Mouse (Mus musculus) forebrain, embryonic 12.5 days (tissue): ENCODE measurements around the gene Pou2f1. TPM values are rescaled to one million over a fixed set of nuclear protein-coding genes. Genes with fewer than 3 reads are reported as not detected.

ENCODE experiments used
- ATAC-seq: fragments of 200-750 bp; cut with Nextera tagmentation; 2 replicates; pipeline ENCODE4 v1.8.0; 2017; ENCODE audit warnings: moderate TSS enrichment; ENCODE audit not compliant: low FRiP score
- H3K27ac ChIP-seq: fragments of 300-500 bp; sonication (generic); 2 replicates; pipeline ENCODE4 v1.5.1; 2016; ENCODE audit warnings: mild to moderate bottlenecking
- H3K27me3 ChIP-seq: fragments of 300-500 bp; sonication (generic); 2 replicates; pipeline ENCODE4 v1.6.1; 2016; ENCODE audit warnings: mild to moderate bottlenecking
- H3K36me3 ChIP-seq: fragments of 300-500 bp; sonication (generic); replicated peaks from 2 replicates; pipeline ENCODE4 v1.6.1; 2016; ENCODE audit warnings: mild to moderate bottlenecking
- H3K4me1 ChIP-seq: fragments of 300-500 bp; sonication (generic); 2 replicates; pipeline ENCODE4 v1.6.1; 2016
- H3K4me2 ChIP-seq: fragments of 300-500 bp; sonication (generic); 2 replicates; pipeline ENCODE4 v1.6.1; 2016; ENCODE audit warnings: mild to moderate bottlenecking, moderate library complexity
- H3K4me3 ChIP-seq: fragments of 300-500 bp; sonication (generic); replicated peaks from 2 replicates; pipeline ENCODE4 v1.5.1; 2016; ENCODE audit warnings: mild to moderate bottlenecking
- H3K9ac ChIP-seq: fragments of 300-500 bp; sonication (generic); 2 replicates; pipeline ENCODE4 v1.6.1; 2016; ENCODE audit warnings: mild to moderate bottlenecking
- H3K9me3 ChIP-seq: fragments of 300-500 bp; sonication (generic); 2 replicates; pipeline ENCODE4 v1.6.1; 2016
- WGBS: fragments of 180-500 bp; shearing (Covaris S2); methylation state at CpG from one replicate; pipeline ENCODE4 v1.1.7; 2016; 5-methylcytosine and 5-hydroxymethylcytosine counted together
- polyA plus RNA-seq: library from polyadenylated mRNA; unstranded; fragments of >200 nt; fragmentation: Nextera tagmentation; extraction: Ambion mirVana; gene quantifications from 2 replicates; pipeline ENCODE4 v1.2.1, GENCODE M21; 2016

Pou2f1 gene
- polyA plus RNA-seq, 1 experiment from 2014 or later: 27.8 TPM

GRCm38 (mm10) chr1:165930510-165930909, 72.0 kb downstream of the Pou2f1 start:
- WGBS: 82% methylated on average over 3 of the region's 3 CpGs
- no peak overlapping the region for H3K27ac ChIP-seq

GRCm38 (mm10) chr1:165927507-165928279, 74.8 kb downstream of the Pou2f1 start:
- no peak for ATAC-seq
- no peak overlapping the region for H3K4me3 ChIP-seq
- 91% methylated on average over 7 of the region's 7 CpGs for WGBS
- no peaks in the 10 kb centered on the region for H3K27me3 ChIP-seq
- H3K4me2 ChIP-seq: no peak overlapping the region
- no peaks in the 10 kb centered on the region for H3K36me3 ChIP-seq
- no peaks in the 10 kb centered on the region; the same call in 1 of the 2 replicates for H3K4me1 ChIP-seq
- no peak overlapping the region for H3K27ac ChIP-seq
- H3K9me3 ChIP-seq: no peaks in the 10 kb centered on the region
- no peak overlapping the region for H3K9ac ChIP-seq

More at GRCm38 (mm10) chr1:165930510-165930909, 72.0 kb downstream of the Pou2f1 start:
- peaks cover 15% of the 10 kb centered on the region for H3K4me1 ChIP-seq
- ATAC-seq: no peak
- H3K4me3 ChIP-seq: no peak overlapping the region
- H3K4me2 ChIP-seq: no peak overlapping the region
- H3K9me3 ChIP-seq: no peaks in the 10 kb centered on the region
- H3K9ac ChIP-seq: no peak overlapping the region
- H3K27me3 ChIP-seq: no peaks in the 10 kb centered on the region
- no peaks in the 10 kb centered on the region for H3K36me3 ChIP-seq

- WGBS: 89% methylated on average over 2 of the region's 2 CpGs
- no peak for ATAC-seq
These were observed 77.3 kb downstream of the Pou2f1 start for GRCm38 (mm10) chr1:165925207-165925606.

GRCm38 (mm10) chr1:165922488-165922887, 80.0 kb downstream of the Pou2f1 start:
- Histone ChIP-seq H3K9ac (no peak overlapping the region), H3K4me1 (no peaks in the 10 kb centered on the region), H3K4me3 (no peak overlapping the region), H3K27ac (no peak overlapping the region), H3K4me2 (no peak overlapping the region), H3K27me3 (no peaks in the 10 kb centered on the region), H3K36me3 (peaks cover 5% of the 10 kb centered on the region; the same call in 1 of the 2 replicates), H3K9me3 (no peaks in the 10 kb centered on the region)
- WGBS: 87% methylated on average over 1 of the region's 1 CpGs
- ATAC-seq: no peak

More at GRCm38 (mm10) chr1:165925207-165925606, 77.3 kb downstream of the Pou2f1 start:
- H3K36me3 ChIP-seq: no peaks in the 10 kb centered on the region
- no peaks in the 10 kb centered on the region for H3K4me1 ChIP-seq
- H3K4me2 ChIP-seq: no peak overlapping the region
- H3K27ac ChIP-seq: no peak overlapping the region
- no peak overlapping the region for H3K4me3 ChIP-seq
- H3K9me3 ChIP-seq: no peaks in the 10 kb centered on the region
- H3K27me3 ChIP-seq: no peaks in the 10 kb centered on the region
- H3K9ac ChIP-seq: no peak overlapping the region

- Histone ChIP-seq H3K4me2 (no peak overlapping the region), H3K4me3 (no peak overlapping the region), H3K27me3 (no peaks in the 10 kb centered on the region), H3K27ac (no peak overlapping the region), H3K36me3 (peaks cover 14% of the 10 kb centered on the region), H3K9ac (no peak overlapping the region), H3K9me3 (no peaks in the 10 kb centered on the region), H3K4me1 (no peaks in the 10 kb centered on the region)
- 77% methylated on average over 3 of the region's 3 CpGs for WGBS
- no peak for ATAC-seq
These were observed 81.5 kb downstream of the Pou2f1 start for GRCm38 (mm10) chr1:165921026-165921425.

- Histone ChIP-seq H3K4me3 (no peak overlapping the region), H3K4me2 (0 out of 2 replicates have a peak overlapping the region, but pooled peaks have one; percentile 6), H3K4me1 (peaks cover 7% of the 10 kb centered on the region), H3K27ac (no peak overlapping the region), H3K9me3 (no peaks in the 10 kb centered on the region), H3K27me3 (no peaks in the 10 kb centered on the region), H3K36me3 (peaks cover 28% of the 10 kb centered on the region), H3K9ac (no peak overlapping the region)
- peak; percentile 24; the same call in 1 of the 2 replicates for ATAC-seq
- WGBS: 44% methylated on average over 2 of the region's 2 CpGs
These were observed 88.1 kb downstream of the Pou2f1 start for GRCm38 (mm10) chr1:165914416-165914801.

- ATAC-seq: peak; percentile 72; the same call in 1 of the 2 replicates
- Histone ChIP-seq H3K9me3 (no peaks in the 10 kb centered on the region), H3K4me1 (peaks cover 7% of the 10 kb centered on the region), H3K9ac (no peak overlapping the region), H3K27ac (no peak overlapping the region), H3K4me2 (no peak overlapping the region), H3K36me3 (peaks cover 32% of the 10 kb centered on the region), H3K27me3 (no peaks in the 10 kb centered on the region), H3K4me3 (no peak overlapping the region)
- 47% methylated on average over 2 of the region's 2 CpGs for WGBS
These were observed 88.6 kb downstream of the Pou2f1 start for GRCm38 (mm10) chr1:165913720-165914415.

GRCm38 (mm10) chr1:165909471-165909870, 93.0 kb downstream of the Pou2f1 start:
- Histone ChIP-seq H3K4me1 (peaks cover 5% of the 10 kb centered on the region), H3K27ac (no peak overlapping the region), H3K9ac (no peak overlapping the region), H3K4me2 (no peak overlapping the region), H3K4me3 (no peak overlapping the region), H3K36me3 (peaks cover 42% of the 10 kb centered on the region), H3K9me3 (no peaks in the 10 kb centered on the region), H3K27me3 (no peaks in the 10 kb centered on the region)
- ATAC-seq: no peak
- WGBS: 88% methylated on average over 3 of the region's 3 CpGs

GRCm38 (mm10) chr1:165908806-165909205, 93.7 kb downstream of the Pou2f1 start:
- no peaks in the 10 kb centered on the region for H3K27me3 ChIP-seq
- H3K4me2 ChIP-seq: no peak overlapping the region
- WGBS: 58% methylated on average over 3 of the region's 3 CpGs
- H3K9me3 ChIP-seq: no peaks in the 10 kb centered on the region
- H3K4me3 ChIP-seq: no peak overlapping the region
- peaks cover under 1% of the 10 kb centered on the region; the same call in 1 of the 2 replicates for H3K4me1 ChIP-seq
- H3K36me3 ChIP-seq: peaks cover 42% of the 10 kb centered on the region
- ATAC-seq: no peak
- H3K27ac ChIP-seq: no peak overlapping the region
- H3K9ac ChIP-seq: no peak overlapping the region

GRCm38 (mm10) chr1:165908153-165908552, 94.3 kb downstream of the Pou2f1 start:
- Histone ChIP-seq H3K9me3 (no peaks in the 10 kb centered on the region), H3K4me3 (no peak overlapping the region), H3K27me3 (no peaks in the 10 kb centered on the region), H3K36me3 (peaks cover 47% of the 10 kb centered on the region), H3K27ac (no peak overlapping the region), H3K9ac (no peak overlapping the region), H3K4me2 (no peak overlapping the region), H3K4me1 (peaks cover 4% of the 10 kb centered on the region; the same call in 1 of the 2 replicates)
- ATAC-seq: no peak
- WGBS: 97% methylated on average over 2 of the region's 2 CpGs

- no peaks in the 10 kb centered on the region for H3K27me3 ChIP-seq
- no peaks in the 10 kb centered on the region for H3K9me3 ChIP-seq
- ATAC-seq: no peak
- 42% methylated on average over 1 of the region's 1 CpGs for WGBS
- H3K36me3 ChIP-seq: peaks cover 51% of the 10 kb centered on the region
- peaks cover 4% of the 10 kb centered on the region; the same call in 1 of the 2 replicates for H3K4me1 ChIP-seq
- H3K4me2 ChIP-seq: no peak overlapping the region
- H3K4me3 ChIP-seq: no peak overlapping the region
- no peak overlapping the region for H3K27ac ChIP-seq
- no peak overlapping the region for H3K9ac ChIP-seq
These were observed 98.9 kb downstream of the Pou2f1 start for GRCm38 (mm10) chr1:165903596-165903995.

GRCm38 (mm10) chr1:165891686-165892085, 110.8 kb downstream of the Pou2f1 start:
- Histone ChIP-seq H3K4me1 (no peaks in the 10 kb centered on the region), H3K36me3 (peaks cover 79% of the 10 kb centered on the region), H3K27ac (no peak overlapping the region), H3K27me3 (no peaks in the 10 kb centered on the region), H3K4me2 (no peak overlapping the region), H3K9ac (no peak overlapping the region), H3K9me3 (no peaks in the 10 kb centered on the region), H3K4me3 (no peak overlapping the region)
- 80% methylated on average over 2 of the region's 2 CpGs for WGBS
- no peak for ATAC-seq
